Comparison of ENCODE assay signal across 8 mouse cellular contexts in the genomic region with DNA sequence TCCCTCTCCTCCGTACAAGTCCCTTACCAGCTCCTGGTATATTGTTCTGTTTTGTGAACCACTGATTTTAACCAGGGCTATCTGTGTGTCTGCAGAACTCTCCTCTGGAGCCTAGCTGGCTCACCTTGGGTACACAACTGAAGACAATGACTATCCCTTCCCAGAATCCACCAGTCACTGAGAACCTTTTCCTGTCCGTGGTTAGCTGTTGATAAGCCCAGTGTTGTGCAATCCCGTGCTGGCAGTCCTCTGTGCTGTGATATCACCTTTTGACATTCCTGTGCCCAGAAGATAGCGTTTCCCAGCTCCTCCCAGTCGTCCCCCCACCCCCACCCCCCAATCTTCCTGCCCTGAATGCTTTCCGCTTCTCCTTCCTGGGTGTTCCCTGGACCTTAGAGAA.
DNase-seq lines count a peak whose midpoint lies in the region; ATAC-seq lines count a peak whose summit lies in the region.

No protein-coding gene starts in this region.

- intact Hi-C loops in left cerebral cortex, postnatal 4 days (cut with DNase I), result loop anchor here (5.0 to 10.0 kb wide), 4 partner anchors 337 to 1537 kb away; partner anchors contain the start of gene Olfm3

- H3K9ac ChIP-seq in kidney, embryonic 15.5 days, result no peak overlapping the region

- H3K4me2 ChIP-seq in kidney, embryonic 15.5 days, result peak overlapping the region; percentile 67

- peak; percentile 39 for DNase-seq in 3T3-L1 (ENCODE audit: low read depth, low spot score)
- DNase-seq in R1 (ENCODE audit: low read depth, low spot score), result peak; percentile 8
- peak; percentile 93 for DNase-seq in heart, embryonic 10.5 days (ENCODE audit: low spot score)
- DNase-seq in lung, postnatal 4 days, result peak; percentile 37 to 61
- DNase-seq in T-cell, adult 2 months (ENCODE audit: low spot score), result no peak
- DNase-seq in left cerebral cortex, postnatal 4 days, result no peak
- DNase-seq in layer of hippocampus, adult 8-10 months (ENCODE audit: low spot score in 2 of 2), result no peak

- H3K27ac ChIP-seq in heart, embryonic 10.5 days, result peak overlapping the region; percentile 93
- H3K27ac ChIP-seq in kidney, embryonic 15.5 days, result peak overlapping the region; percentile 54; the same call in 1 of the 2 replicates

- no peaks in the 10 kb centered on the region for H3K36me3 ChIP-seq in heart, embryonic 10.5 days
- no peaks in the 10 kb centered on the region for H3K36me3 ChIP-seq in kidney, embryonic 15.5 days

- peaks cover 23% of the 10 kb centered on the region for H3K4me1 ChIP-seq in heart, embryonic 10.5 days
- peaks cover 10% of the 10 kb centered on the region for H3K4me1 ChIP-seq in kidney, embryonic 15.5 days

- ATAC-seq in kidney, embryonic 15.5 days (replicated peaks; ENCODE audit: low FRiP score), result peak; percentile 69

- peak overlapping the region; percentile 62 for H3K4me3 ChIP-seq in heart, embryonic 10.5 days
- no peak overlapping the region for H3K4me3 ChIP-seq in kidney, embryonic 15.5 days (replicated peaks)

- 8% methylated on average over 6 of the region's 6 CpGs for WGBS in heart, embryonic 10.5 days
- 42% methylated on average over 6 of the region's 6 CpGs for WGBS in kidney, embryonic 15.5 days

- H3K9me3 ChIP-seq in heart, embryonic 10.5 days, result no peaks in the 10 kb centered on the region
- no peaks in the 10 kb centered on the region for H3K9me3 ChIP-seq in kidney, embryonic 15.5 days (replicated peaks)

- no peaks in the 10 kb centered on the region for H3K27me3 ChIP-seq in heart, embryonic 10.5 days (ENCODE audit: insufficient read depth, poor library complexity, severe bottlenecking)
- H3K27me3 ChIP-seq in kidney, embryonic 15.5 days, result no peaks in the 10 kb centered on the region

Comparison
In these comparisons a context has a peak if more than half of its experiments do, and no peak if none do; other contexts are left out.
1. DNase-seq: peak in 3T3-L1 (single experiment), R1 (single experiment), heart, embryonic 10.5 days (single experiment) and lung, postnatal 4 days (2 of 2); none in T-cell, adult 2 months (single experiment), left cerebral cortex, postnatal 4 days (single experiment) and layer of hippocampus, adult 8-10 months (0 of 2).